Mouse (Mus musculus) cerebellum, adult 11 months (tissue): ENCODE measurements at regions not wholly inside any gene's neighbourhood (a gene's known extent, or its start where the extent isn't known, plus 50 kb on each side); places are given as distances from the start of the nearest gene placed in this dataset.

Experiments used
- DNase-seq: peaks from one replicate; pipeline ENCODE4 v3.0.0; 2022

DNA sequence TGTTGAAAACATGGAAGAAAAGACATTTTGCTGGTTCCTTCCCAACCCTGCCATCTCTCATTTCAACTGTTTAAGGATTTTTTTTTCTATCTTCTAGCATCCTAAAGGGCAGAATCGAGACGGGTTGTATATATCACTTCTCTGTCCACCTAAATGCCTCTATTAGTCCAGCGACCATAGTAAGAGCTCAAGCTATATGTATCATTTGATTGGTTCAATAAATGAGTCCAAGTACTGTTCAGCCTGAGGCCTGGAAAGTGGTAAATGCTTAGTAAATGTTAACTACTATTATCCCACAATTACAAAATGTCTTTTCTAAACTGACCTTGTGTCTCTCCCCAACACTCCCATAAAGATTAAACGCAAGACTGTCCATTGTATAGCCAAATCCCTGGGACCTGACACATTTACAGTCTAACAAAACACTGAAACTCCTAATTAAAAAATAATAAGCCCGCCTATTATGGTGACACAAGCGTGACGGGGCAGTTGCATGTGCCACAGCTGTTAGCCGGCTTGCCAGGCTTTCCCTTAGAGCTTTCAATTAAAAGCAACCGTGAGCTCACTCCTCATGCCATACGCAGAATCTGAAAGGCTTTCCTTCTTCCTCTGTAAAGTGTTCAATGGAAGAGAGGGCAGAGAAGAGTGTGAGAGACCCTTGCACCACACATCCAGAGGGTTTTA, 336.7 kb upstream of the Tenm4 start:
- no peak for DNase-seq

DNA sequence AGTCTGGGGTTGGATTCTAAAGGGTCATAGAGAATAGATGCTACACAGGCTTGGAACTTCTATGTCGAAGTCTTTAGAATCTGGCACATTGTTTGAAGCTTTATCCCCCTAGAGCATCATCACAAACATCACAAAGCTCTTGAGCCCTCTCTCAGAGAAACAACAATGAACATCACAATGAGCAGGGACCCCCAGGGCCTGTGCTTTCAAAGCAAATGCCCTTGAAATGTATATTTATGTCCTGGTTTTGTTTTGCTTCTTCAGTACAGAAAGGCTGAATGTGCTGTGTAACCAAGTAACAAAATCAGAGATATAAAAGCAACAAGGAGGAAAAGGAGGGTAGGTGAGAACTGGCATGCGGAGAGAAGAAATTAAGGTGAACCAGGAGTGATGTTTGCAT, 330.6 kb upstream of the Tenm4 start:
- no peak for DNase-seq

GRCm38 (mm10) chr7:95849874-95850273, 321.2 kb upstream of the Tenm4 start:
- no peak for DNase-seq

GRCm38 (mm10) chr7:95852630-95853029, 318.4 kb upstream of the Tenm4 start:
- no peak for DNase-seq

- no peak for DNase-seq
Observed at GRCm38 (mm10) chr7:95853225-95853812, 317.7 kb upstream of the Tenm4 start.

- no peak for DNase-seq
Observed at GRCm38 (mm10) chr7:95858247-95858646, 312.8 kb upstream of the Tenm4 start.

- no peak for DNase-seq
Observed at GRCm38 (mm10) chr7:95864233-95864632, 306.8 kb upstream of the Tenm4 start.

DNA sequence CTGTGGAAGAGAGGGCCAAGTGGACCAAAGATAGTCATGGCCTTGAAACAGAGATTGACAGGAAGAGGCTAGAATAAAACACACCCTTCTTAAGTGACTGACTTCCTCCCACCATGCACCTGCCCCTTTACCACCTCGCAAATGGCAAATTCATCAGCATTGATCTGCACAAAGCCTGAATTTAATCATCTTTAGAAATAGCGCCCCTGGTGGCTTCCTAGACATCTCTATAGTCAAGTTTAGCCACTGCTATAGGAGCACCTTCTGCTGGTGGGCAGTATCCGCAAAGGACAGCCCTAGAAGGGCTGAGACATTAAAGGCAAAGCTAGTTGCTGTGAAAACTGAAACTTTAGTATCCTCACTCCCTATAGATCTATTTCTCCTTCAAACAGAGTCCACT, 305.8 kb upstream of the Tenm4 start:
- no peak for DNase-seq

DNA sequence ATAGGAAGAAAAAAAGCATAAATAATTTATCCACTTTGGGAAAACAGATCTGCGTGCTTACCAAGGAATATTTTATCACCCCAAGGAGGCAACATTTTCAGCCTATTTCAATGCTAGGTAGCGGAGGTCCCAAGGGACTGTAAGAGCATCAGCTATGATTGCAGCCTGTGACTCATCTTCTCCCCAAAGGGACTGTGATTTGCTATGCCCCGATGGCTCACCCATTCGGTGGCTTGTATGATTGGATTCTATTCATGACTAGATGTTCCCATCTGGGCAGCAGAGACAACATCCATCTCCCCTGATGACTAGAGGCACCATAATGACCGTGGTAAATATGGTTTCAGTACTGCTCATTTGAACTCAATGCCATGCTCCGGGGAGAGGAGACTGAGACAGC, 302.3 kb upstream of the Tenm4 start:
- no peak for DNase-seq

- DNase-seq = no peak
Observed at GRCm38 (mm10) chr7:95880576-95881267, 290.3 kb upstream of the Tenm4 start.

GRCm38 (mm10) chr7:95901524-95901923, 269.5 kb upstream of the Tenm4 start:
- DNase-seq = no peak

- DNase-seq = no peak
Observed at GRCm38 (mm10) chr7:95914406-95915080, 256.5 kb upstream of the Tenm4 start.

- DNase-seq = no peak
Observed at GRCm38 (mm10) chr7:95919932-95920331, 251.1 kb upstream of the Tenm4 start.

- no peak for DNase-seq
Observed at GRCm38 (mm10) chr7:95924805-95925204, 246.2 kb upstream of the Tenm4 start.

DNA sequence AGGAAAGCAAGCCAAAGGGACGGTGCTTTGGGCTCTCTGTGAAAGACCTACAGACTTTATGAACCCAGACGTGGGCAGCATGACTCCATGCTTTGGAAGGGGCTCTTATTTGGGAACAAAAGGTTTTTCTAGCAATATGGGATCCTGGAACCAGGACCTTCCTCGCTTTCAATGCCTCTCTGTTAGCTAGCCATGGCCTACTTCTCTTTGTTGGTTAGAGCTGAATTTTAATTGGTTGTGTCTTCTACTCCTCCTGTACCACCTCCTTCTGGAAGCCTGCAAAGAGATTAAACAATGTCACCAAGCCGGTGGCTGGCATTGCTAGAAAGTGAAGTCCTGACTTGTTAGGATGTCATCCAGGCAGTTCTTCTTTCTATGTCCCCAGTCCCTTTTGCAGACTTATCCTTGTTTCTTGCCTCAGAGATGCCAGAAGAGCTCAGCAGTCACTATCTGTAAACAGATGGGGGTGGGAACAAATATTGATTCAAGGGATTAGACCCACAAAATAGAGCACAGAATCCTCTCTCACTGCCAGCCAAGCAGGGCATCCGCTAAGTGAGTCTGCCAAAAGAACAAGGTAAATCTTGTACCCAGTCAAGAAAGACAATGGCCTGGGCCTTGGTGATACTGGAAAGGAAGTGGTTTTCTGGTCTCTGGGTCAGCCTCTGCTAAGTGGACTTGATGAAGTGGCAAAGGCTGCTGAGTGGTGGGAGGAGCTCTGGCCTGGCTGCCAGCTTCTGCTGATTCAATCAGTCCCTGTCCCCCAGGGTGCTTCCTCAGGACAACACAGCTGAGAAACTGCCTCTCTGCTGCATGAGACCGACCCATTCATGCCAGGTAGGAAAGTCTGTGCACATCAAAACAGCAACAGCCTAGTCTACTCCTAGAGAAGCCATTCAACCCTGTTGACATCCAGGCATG, 244.7 kb upstream of the Tenm4 start:
- DNase-seq = peak; percentile 0

DNA sequence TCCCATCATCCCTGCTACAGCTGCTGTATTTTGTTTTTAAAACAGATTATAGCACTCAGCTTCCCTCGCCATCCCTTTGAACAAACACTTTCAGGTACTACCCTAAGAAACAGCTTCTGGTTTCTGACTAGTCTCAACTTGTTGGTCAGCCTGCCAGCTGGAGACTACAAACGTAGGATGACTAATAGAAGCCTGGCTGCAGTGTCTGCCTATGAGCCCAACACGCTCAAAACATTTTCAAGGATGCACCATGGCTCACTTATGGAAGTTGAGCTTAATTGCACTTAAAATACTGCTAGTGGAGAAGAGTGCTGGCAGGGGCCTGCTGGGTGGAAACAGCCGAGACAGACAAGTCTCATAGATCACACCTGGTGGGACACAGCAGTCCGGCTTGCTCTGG, 234.4 kb upstream of the Tenm4 start:
- DNase-seq = no peak

DNA sequence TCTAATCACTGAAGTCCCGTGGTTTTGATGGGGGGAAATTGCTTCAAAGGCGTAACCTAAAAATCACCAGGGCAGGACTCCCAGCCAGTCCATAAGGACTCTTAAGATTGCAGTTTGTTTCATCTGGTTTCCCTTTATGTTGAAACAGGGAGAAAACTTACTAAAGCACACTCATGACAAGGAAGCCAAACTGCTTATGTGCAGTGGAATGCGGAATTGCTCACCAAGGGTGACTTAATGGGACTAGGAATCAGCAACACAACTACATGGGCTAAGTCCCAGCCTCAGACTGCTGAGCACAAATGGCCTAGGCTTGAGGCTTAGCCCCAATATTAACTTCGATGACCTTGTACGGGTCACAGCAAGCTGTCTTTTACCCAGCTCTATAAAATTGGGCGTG, 227.6 kb upstream of the Tenm4 start:
- DNase-seq = no peak

- DNase-seq = no peak
Observed at GRCm38 (mm10) chr7:95952395-95952794, 218.7 kb upstream of the Tenm4 start.

DNA sequence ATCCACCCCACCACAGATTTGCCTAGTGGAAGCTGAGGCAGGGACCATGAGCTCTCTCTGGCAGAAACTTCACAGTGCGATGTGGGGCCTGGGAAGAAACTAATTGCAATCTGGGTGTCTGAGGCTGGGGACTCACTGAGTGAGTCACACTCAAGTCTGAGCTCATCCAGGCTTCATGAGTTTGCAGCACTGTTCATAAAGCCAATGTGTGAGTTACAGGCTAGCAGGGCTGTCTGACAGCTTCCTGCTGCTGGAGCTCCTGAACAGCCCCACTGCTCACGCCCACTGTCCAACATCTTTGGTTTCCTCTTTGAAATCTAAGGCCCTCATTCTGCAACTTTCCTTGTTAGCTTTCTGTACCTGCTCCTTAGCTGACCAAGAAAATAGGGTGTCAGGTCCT, 216.5 kb upstream of the Tenm4 start:
- no peak for DNase-seq

- DNase-seq = no peak
Observed at GRCm38 (mm10) chr7:95955119-95955518, 215.9 kb upstream of the Tenm4 start.

DNA sequence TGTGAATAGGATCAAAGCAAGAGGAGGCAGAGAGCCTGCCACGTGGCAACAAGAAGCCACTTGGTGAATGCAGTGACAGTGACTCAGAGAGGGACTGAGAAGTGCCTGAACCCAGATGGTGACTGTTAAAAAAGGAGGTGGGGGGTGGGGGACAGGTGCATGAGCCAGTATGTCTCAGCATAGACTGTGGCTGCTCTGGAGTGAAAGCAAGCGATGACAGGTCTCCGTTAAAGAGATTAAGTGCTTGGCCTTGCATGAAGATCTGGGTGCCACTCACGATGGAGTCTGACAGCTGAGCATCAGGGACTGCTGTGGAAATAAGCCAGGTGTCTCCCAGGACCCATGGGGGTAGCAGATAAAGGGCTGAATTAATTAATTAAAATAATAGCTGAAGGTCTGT, 212.0 kb upstream of the Tenm4 start:
- no peak for DNase-seq

DNA sequence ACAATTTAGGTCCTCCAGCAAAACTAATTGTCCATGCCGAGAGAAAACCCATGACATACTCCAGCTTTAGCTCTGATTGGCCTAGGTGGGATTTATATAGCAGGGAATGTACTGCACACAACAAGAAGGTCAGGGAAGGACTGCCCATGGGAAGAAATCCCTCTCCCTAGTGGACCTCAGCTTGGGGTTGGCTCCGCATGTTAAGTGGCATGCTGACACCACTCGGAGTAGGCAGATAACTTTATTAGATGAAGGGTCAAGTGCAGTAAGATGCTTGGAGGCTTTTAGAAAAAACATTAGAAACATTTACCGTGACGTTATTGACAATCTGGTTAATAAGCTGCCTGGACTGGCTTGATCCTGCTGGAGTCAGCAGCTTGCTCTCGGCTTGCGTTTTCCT, 199.2 kb upstream of the Tenm4 start:
- DNase-seq = no peak

- DNase-seq = no peak
Observed at GRCm38 (mm10) chr7:95974085-95974484, 197.0 kb upstream of the Tenm4 start.
